Mouse (Mus musculus): ENCODE results near the gene Spryd7.
"Not testable (repeated sequence)": the region's sequence is repeated elsewhere in the genome, so short reads cannot be mapped to it uniquely, and the experiment has no call there.

The Spryd7 gene

GRCm38 (mm10) chr14:61556289-61557147, at the start of gene Spryd7:
Gene Spryd7 (minus strand): TSS chr14:61556886.
- peak; percentile 99 for DNase-seq

- DNase-seq, result not testable (repeated sequence)
Observed at GRCm38 (mm10) chr14:61606088-61606487, 49.4 kb upstream of the Spryd7 start.

GRCm38 (mm10) chr14:61604081-61604480, 47.4 kb upstream of the Spryd7 start:
- no peak for DNase-seq

GRCm38 (mm10) chr14:61603069-61603755, 46.5 kb upstream of the Spryd7 start:
- no peak for DNase-seq

- DNase-seq, result no peak
Observed at GRCm38 (mm10) chr14:61601348-61601747, 44.7 kb upstream of the Spryd7 start.

- DNase-seq, result peak; percentile 90
Observed at GRCm38 (mm10) chr14:61599057-61599806, 42.5 kb upstream of the Spryd7 start.

- no peak for DNase-seq
Observed at GRCm38 (mm10) chr14:61597968-61598367, 41.3 kb upstream of the Spryd7 start, which contains the start of gene Trim13. Gene Trim13 (plus strand): TSS chr14:61598247.

GRCm38 (mm10) chr14:61596719-61597426, 40.2 kb upstream of the Spryd7 start:
- no peak for DNase-seq

GRCm38 (mm10) chr14:61589288-61590065, 32.8 kb upstream of the Spryd7 start:
- DNase-seq, result no peak

- no peak for DNase-seq
Observed at GRCm38 (mm10) chr14:61575941-61576340, 19.3 kb upstream of the Spryd7 start.

- no peak for DNase-seq
Observed at GRCm38 (mm10) chr14:61575066-61575465, 18.4 kb upstream of the Spryd7 start.

- DNase-seq, result no peak
Observed at GRCm38 (mm10) chr14:61572131-61572530, 15.4 kb upstream of the Spryd7 start.

GRCm38 (mm10) chr14:61571366-61571765, 14.7 kb upstream of the Spryd7 start:
- peak; percentile 69 for DNase-seq

GRCm38 (mm10) chr14:61569344-61569743, 12.7 kb upstream of the Spryd7 start:
- DNase-seq, result no peak

GRCm38 (mm10) chr14:61566211-61566610, 9.5 kb upstream of the Spryd7 start:
- not testable (repeated sequence) for DNase-seq

- no peak for DNase-seq
Observed at GRCm38 (mm10) chr14:61559856-61560255, 3.2 kb upstream of the Spryd7 start.

- no peak for DNase-seq
Observed at GRCm38 (mm10) chr14:61558901-61559300, 2.2 kb upstream of the Spryd7 start.

- no peak for DNase-seq
Observed at GRCm38 (mm10) chr14:61555931-61556288, 776 bp downstream of the Spryd7 start.

- no peak for DNase-seq
Observed at GRCm38 (mm10) chr14:61548614-61549013, 8.1 kb downstream of the Spryd7 start.

GRCm38 (mm10) chr14:61537772-61538171, 18.9 kb downstream of the Spryd7 start:
- not testable (repeated sequence) for DNase-seq

- no peak for DNase-seq
Observed at GRCm38 (mm10) chr14:61536631-61537264, 19.9 kb downstream of the Spryd7 start.
